Mouse (Mus musculus): ENCODE results near the gene Fbxw8. TPM values are rescaled to one million over a fixed set of nuclear protein-coding genes. Genes with fewer than 3 reads are reported as not detected.

Fbxw8 gene
- polyA plus RNA-seq, 1 experiment from 2014 or later = 16.8 TPM

- ATAC-seq (replicated peaks; ENCODE audit: insufficient number of reproducible peaks, low FRiP score, low TSS enrichment) = no peak
- Histone ChIP-seq H3K27me3 (ENCODE audit: control insufficient read depth, insufficient read depth, low read length) (no peaks in the 10 kb centered on the region), H3K4me2 (no peak overlapping the region), H3K9ac (ENCODE audit: low read depth, low read length) (no peak overlapping the region), H3K9me3 (replicated peaks; ENCODE audit: control insufficient read depth, low read length) (no peaks in the 10 kb centered on the region), H3K4me3 (ENCODE audit: low read depth, low read length) (no peak overlapping the region), H3K4me1 (ENCODE audit: control insufficient read depth, insufficient read depth, low read length) (peaks cover 13% of the 10 kb centered on the region), H3K27ac (ENCODE audit: low read depth, low read length) (no peak overlapping the region), H3K36me3 (ENCODE audit: control insufficient read depth, insufficient read depth, low read length) (peaks cover 18% of the 10 kb centered on the region)
- WGBS (ENCODE audit: insufficient replicate concordance) = 71% methylated on average over 17 of the region's 17 CpGs
These were observed 47.0 kb downstream of the Fbxw8 start for GRCm38 (mm10) chr5:118108124-118108793.

GRCm38 (mm10) chr5:118106667-118107066 lies 48.6 kb downstream of the Fbxw8 start:
- no peak overlapping the region for H3K4me2 ChIP-seq
- H3K27ac ChIP-seq (ENCODE audit: low read depth, low read length) = no peak overlapping the region

GRCm38 (mm10) chr5:118105536-118105935 lies 49.7 kb downstream of the Fbxw8 start:
- Histone ChIP-seq H3K27me3 (ENCODE audit: control insufficient read depth, insufficient read depth, low read length) (no peaks in the 10 kb centered on the region), H3K9ac (ENCODE audit: low read depth, low read length) (no peak overlapping the region), H3K36me3 (ENCODE audit: control insufficient read depth, insufficient read depth, low read length) (peaks cover 10% of the 10 kb centered on the region; the same call in 1 of the 2 replicates), H3K27ac (ENCODE audit: low read depth, low read length) (no peak overlapping the region), H3K4me2 (no peak overlapping the region), H3K9me3 (replicated peaks; ENCODE audit: control insufficient read depth, low read length) (no peaks in the 10 kb centered on the region), H3K4me1 (ENCODE audit: control insufficient read depth, insufficient read depth, low read length) (peaks cover 13% of the 10 kb centered on the region), H3K4me3 (ENCODE audit: low read depth, low read length) (no peak overlapping the region)
- ATAC-seq (replicated peaks; ENCODE audit: insufficient number of reproducible peaks, low FRiP score, low TSS enrichment) = no peak
- WGBS (ENCODE audit: insufficient replicate concordance) = 91% methylated on average over 8 of the region's 8 CpGs

More at GRCm38 (mm10) chr5:118106667-118107066, 48.6 kb downstream of the Fbxw8 start:
- Histone ChIP-seq H3K9me3 (replicated peaks; ENCODE audit: control insufficient read depth, low read length) (no peaks in the 10 kb centered on the region), H3K9ac (ENCODE audit: low read depth, low read length) (no peak overlapping the region), H3K4me3 (ENCODE audit: low read depth, low read length) (no peak overlapping the region), H3K27me3 (ENCODE audit: control insufficient read depth, insufficient read depth, low read length) (no peaks in the 10 kb centered on the region), H3K4me1 (ENCODE audit: control insufficient read depth, insufficient read depth, low read length) (peaks cover 13% of the 10 kb centered on the region), H3K36me3 (ENCODE audit: control insufficient read depth, insufficient read depth, low read length) (peaks cover 15% of the 10 kb centered on the region; the same call in 1 of the 2 replicates)
- no peak for ATAC-seq (replicated peaks; ENCODE audit: insufficient number of reproducible peaks, low FRiP score, low TSS enrichment)
- 89% methylated on average over 10 of the region's 10 CpGs for WGBS (ENCODE audit: insufficient replicate concordance)

GRCm38 (mm10) chr5:118099870-118100478 lies 55.3 kb downstream of the Fbxw8 start:
- no peaks in the 10 kb centered on the region for H3K9me3 ChIP-seq (replicated peaks; ENCODE audit: control insufficient read depth, low read length)
- H3K4me1 ChIP-seq (ENCODE audit: control insufficient read depth, insufficient read depth, low read length) = peaks cover 5% of the 10 kb centered on the region; the same call in 1 of the 2 replicates
- WGBS (ENCODE audit: insufficient replicate concordance) = 80% methylated on average over 8 of the region's 8 CpGs
- H3K27me3 ChIP-seq (ENCODE audit: control insufficient read depth, insufficient read depth, low read length) = no peaks in the 10 kb centered on the region
- H3K27ac ChIP-seq (ENCODE audit: low read depth, low read length) = no peak overlapping the region
- H3K36me3 ChIP-seq (ENCODE audit: control insufficient read depth, insufficient read depth, low read length) = peaks cover 2% of the 10 kb centered on the region; the same call in 1 of the 2 replicates
- no peak overlapping the region for H3K9ac ChIP-seq (ENCODE audit: low read depth, low read length)
- no peak for ATAC-seq (replicated peaks; ENCODE audit: insufficient number of reproducible peaks, low FRiP score, low TSS enrichment)
- H3K4me3 ChIP-seq (ENCODE audit: low read depth, low read length) = no peak overlapping the region
- H3K4me2 ChIP-seq = no peak overlapping the region

GRCm38 (mm10) chr5:118099069-118099869 lies 56.0 kb downstream of the Fbxw8 start:
- 57% methylated on average over 11 of the region's 11 CpGs for WGBS (ENCODE audit: insufficient replicate concordance)
- ATAC-seq (replicated peaks; ENCODE audit: insufficient number of reproducible peaks, low FRiP score, low TSS enrichment) = no peak

GRCm38 (mm10) chr5:118096317-118096716 lies 58.9 kb downstream of the Fbxw8 start:
- Histone ChIP-seq H3K27me3 (ENCODE audit: control insufficient read depth, insufficient read depth, low read length) (no peaks in the 10 kb centered on the region), H3K36me3 (ENCODE audit: control insufficient read depth, insufficient read depth, low read length) (peaks cover 22% of the 10 kb centered on the region), H3K4me1 (ENCODE audit: control insufficient read depth, insufficient read depth, low read length) (peaks cover 5% of the 10 kb centered on the region; the same call in 1 of the 2 replicates), H3K4me2 (no peak overlapping the region), H3K4me3 (ENCODE audit: low read depth, low read length) (no peak overlapping the region), H3K9me3 (replicated peaks; ENCODE audit: control insufficient read depth, low read length) (no peaks in the 10 kb centered on the region), H3K27ac (ENCODE audit: low read depth, low read length) (no peak overlapping the region), H3K9ac (ENCODE audit: low read depth, low read length) (no peak overlapping the region)
- no peak for ATAC-seq (replicated peaks; ENCODE audit: insufficient number of reproducible peaks, low FRiP score, low TSS enrichment)
- 84% methylated on average over 3 of the region's 3 CpGs for whole genome bisulfite sequencing (ENCODE audit: insufficient replicate concordance)

More at GRCm38 (mm10) chr5:118099069-118099869, 56.0 kb downstream of the Fbxw8 start:
- H3K4me3 ChIP-seq (ENCODE audit: low read depth, low read length) = no peak overlapping the region
- H3K27me3 ChIP-seq (ENCODE audit: control insufficient read depth, insufficient read depth, low read length) = no peaks in the 10 kb centered on the region
- H3K36me3 ChIP-seq (ENCODE audit: control insufficient read depth, insufficient read depth, low read length) = peaks cover 6% of the 10 kb centered on the region
- no peak overlapping the region for H3K9ac ChIP-seq (ENCODE audit: low read depth, low read length)
- H3K27ac ChIP-seq (ENCODE audit: low read depth, low read length) = no peak overlapping the region
- H3K4me2 ChIP-seq = no peak overlapping the region
- no peaks in the 10 kb centered on the region for H3K9me3 ChIP-seq (replicated peaks; ENCODE audit: control insufficient read depth, low read length)
- peaks cover 5% of the 10 kb centered on the region; the same call in 1 of the 2 replicates for H3K4me1 ChIP-seq (ENCODE audit: control insufficient read depth, insufficient read depth, low read length)

GRCm38 (mm10) chr5:118095849-118096248 lies 59.4 kb downstream of the Fbxw8 start:
- Histone ChIP-seq H3K27ac (ENCODE audit: low read depth, low read length) (no peak overlapping the region), H3K4me2 (no peak overlapping the region), H3K4me1 (ENCODE audit: control insufficient read depth, insufficient read depth, low read length) (peaks cover 5% of the 10 kb centered on the region; the same call in 1 of the 2 replicates), H3K36me3 (ENCODE audit: control insufficient read depth, insufficient read depth, low read length) (peaks cover 27% of the 10 kb centered on the region), H3K9me3 (replicated peaks; ENCODE audit: control insufficient read depth, low read length) (0 out of 2 replicates have a peak, but pooled peaks cover 3% of the 10 kb centered on the region), H3K9ac (ENCODE audit: low read depth, low read length) (no peak overlapping the region), H3K4me3 (ENCODE audit: low read depth, low read length) (no peak overlapping the region), H3K27me3 (ENCODE audit: control insufficient read depth, insufficient read depth, low read length) (no peaks in the 10 kb centered on the region)
- 83% methylated on average over 4 of the region's 4 CpGs for WGBS (ENCODE audit: insufficient replicate concordance)
- no peak for ATAC-seq (replicated peaks; ENCODE audit: insufficient number of reproducible peaks, low FRiP score, low TSS enrichment)

GRCm38 (mm10) chr5:118095433-118095832 lies 59.8 kb downstream of the Fbxw8 start:
- peaks cover 29% of the 10 kb centered on the region for H3K36me3 ChIP-seq (ENCODE audit: control insufficient read depth, insufficient read depth, low read length)
- WGBS (ENCODE audit: insufficient replicate concordance) = 88% methylated on average over 11 of the region's 11 CpGs
- 0 out of 2 replicates have a peak, but pooled peaks cover 3% of the 10 kb centered on the region for H3K9me3 ChIP-seq (replicated peaks; ENCODE audit: control insufficient read depth, low read length)
- no peak for ATAC-seq (replicated peaks; ENCODE audit: insufficient number of reproducible peaks, low FRiP score, low TSS enrichment)
- H3K9ac ChIP-seq (ENCODE audit: low read depth, low read length) = no peak overlapping the region
- H3K4me3 ChIP-seq (ENCODE audit: low read depth, low read length) = no peak overlapping the region
- no peak overlapping the region for H3K27ac ChIP-seq (ENCODE audit: low read depth, low read length)
- no peak overlapping the region for H3K4me2 ChIP-seq
- peaks cover 5% of the 10 kb centered on the region; the same call in 1 of the 2 replicates for H3K4me1 ChIP-seq (ENCODE audit: control insufficient read depth, insufficient read depth, low read length)
- H3K27me3 ChIP-seq (ENCODE audit: control insufficient read depth, insufficient read depth, low read length) = no peaks in the 10 kb centered on the region
